Mouse (Mus musculus) liver, embryonic 16.5 days (tissue): ENCODE results near the gene Csf1. TPM values are rescaled to one million over a fixed set of nuclear protein-coding genes. Genes with fewer than 3 reads are reported as not detected.
"Not testable (repeated sequence)": the region's sequence is repeated elsewhere in the genome, so short reads cannot be mapped to it uniquely, and the experiment has no call there.

ENCODE experiments used
- ATAC-seq: fragments of 200-750 bp; cut with Nextera tagmentation; 2 replicates; pipeline ENCODE4 v1.8.0; 2017; ENCODE audit warnings: low read depth, mild to moderate bottlenecking, moderate number of reproducible peaks, moderate library complexity
- H3K27ac ChIP-seq: fragments of 300-500 bp; sonication (generic); 2 replicates; pipeline ENCODE4 v1.5.1; 2014; ENCODE audit warnings: mild to moderate bottlenecking, low read length
- H3K27me3 ChIP-seq: fragments of 300-500 bp; sonication (generic); 2 replicates; pipeline ENCODE4 v1.6.1; 2014; ENCODE audit warnings: low read depth, low read length, mixed read lengths; ENCODE audit not compliant: control insufficient read depth, insufficient read depth
- H3K36me3 ChIP-seq: fragments of 300-500 bp; sonication (generic); 2 replicates; pipeline ENCODE4 v1.6.1; 2014; ENCODE audit warnings: mild to moderate bottlenecking; ENCODE audit not compliant: control insufficient read depth, insufficient read depth
- H3K4me1 ChIP-seq: fragments of 300-500 bp; sonication (generic); 2 replicates; pipeline ENCODE4 v1.6.1; 2014; ENCODE audit warnings: low read depth, low read length, mixed read lengths; ENCODE audit not compliant: control insufficient read depth
- H3K4me2 ChIP-seq: fragments of 300-500 bp; sonication (generic); 2 replicates; pipeline ENCODE4 v1.6.1; 2014; ENCODE audit warnings: low read depth, low read length, mixed read lengths
- H3K4me3 ChIP-seq: fragments of 300-500 bp; sonication (generic); 2 replicates; pipeline ENCODE4 v1.5.1; 2014; ENCODE audit warnings: low read depth, mild to moderate bottlenecking, low read length
- H3K9ac ChIP-seq: fragments of 300-500 bp; sonication (generic); 2 replicates; pipeline ENCODE4 v1.6.1; 2014; ENCODE audit warnings: low read depth, low read length
- H3K9me3 ChIP-seq: fragments of 300-500 bp; sonication (generic); replicated peaks from 2 replicates; pipeline ENCODE4 v1.6.1; 2016; ENCODE audit warnings: low read length; ENCODE audit not compliant: control insufficient read depth
- WGBS: fragments of 180-500 bp; shearing (Covaris S2); extraction: QIAGEN DNeasy Blood & Tissue Kit; methylation state at CpG from one replicate; pipeline ENCODE4 v1.1.7; 2014; ENCODE audit not compliant: insufficient replicate concordance; 5-methylcytosine and 5-hydroxymethylcytosine counted together
- polyA plus RNA-seq: library from polyadenylated mRNA; unstranded; fragments of >200 nt; fragmentation: Nextera tagmentation; extraction: Ambion mirVana; gene quantifications from 2 replicates; pipeline ENCODE4 v1.2.1, GENCODE M21; 2015

Csf1 gene
- polyA plus RNA-seq, 1 experiment from 2014 or later = 7.9 TPM

- 45% methylated on average over 1 of the region's 1 CpGs for WGBS
- ATAC-seq = no peak
- Histone ChIP-seq H3K27ac (no peak overlapping the region), H3K9me3 (no peaks in the 10 kb centered on the region), H3K9ac (no peak overlapping the region), H3K4me3 (no peak overlapping the region), H3K36me3 (no peaks in the 10 kb centered on the region), H3K27me3 (no peaks in the 10 kb centered on the region), H3K4me1 (peaks cover 7% of the 10 kb centered on the region), H3K4me2 (no peak overlapping the region)
Measured at GRCm38 (mm10) chr3:107737609-107738190, 22.6 kb downstream of the Csf1 start.

GRCm38 (mm10) chr3:107735620-107736019, 24.6 kb downstream of the Csf1 start:
- not testable (repeated sequence) for H3K4me3 ChIP-seq, H3K27me3 ChIP-seq, H3K27ac ChIP-seq, H3K9me3 ChIP-seq, H3K4me1 ChIP-seq, H3K9ac ChIP-seq, ATAC-seq, H3K4me2 ChIP-seq, H3K36me3 ChIP-seq
- 78% methylated on average over 13 of the region's 13 CpGs for WGBS

- Histone ChIP-seq H3K9me3 (no peaks in the 10 kb centered on the region), H3K4me1 (no peaks in the 10 kb centered on the region), H3K36me3 (no peaks in the 10 kb centered on the region), H3K27ac (no peak overlapping the region), H3K4me2 (no peak overlapping the region), H3K4me3 (no peak overlapping the region), H3K27me3 (no peaks in the 10 kb centered on the region), H3K9ac (no peak overlapping the region)
- WGBS = 57% methylated on average over 1 of the region's 1 CpGs
- ATAC-seq = no peak
Measured at GRCm38 (mm10) chr3:107733329-107733728, 26.9 kb downstream of the Csf1 start.

- H3K4me1 ChIP-seq = no peaks in the 10 kb centered on the region
- H3K9me3 ChIP-seq = no peaks in the 10 kb centered on the region
- 58% methylated on average over 2 of the region's 2 CpGs for WGBS
- no peaks in the 10 kb centered on the region for H3K27me3 ChIP-seq
- H3K9ac ChIP-seq = no peak overlapping the region
- H3K36me3 ChIP-seq = no peaks in the 10 kb centered on the region
- H3K27ac ChIP-seq = no peak overlapping the region
- no peak overlapping the region for H3K4me2 ChIP-seq
- ATAC-seq = no peak
- H3K4me3 ChIP-seq = no peak overlapping the region
Measured at GRCm38 (mm10) chr3:107730236-107730635, 30.0 kb downstream of the Csf1 start.

- no peaks in the 10 kb centered on the region for H3K4me1 ChIP-seq
- H3K4me3 ChIP-seq = no peak overlapping the region
- no peak overlapping the region for H3K9ac ChIP-seq
- WGBS = 38% methylated on average over 1 of the region's 1 CpGs
- no peaks in the 10 kb centered on the region for H3K36me3 ChIP-seq
- no peaks in the 10 kb centered on the region for H3K9me3 ChIP-seq
- H3K27ac ChIP-seq = no peak overlapping the region
- H3K4me2 ChIP-seq = no peak overlapping the region
- ATAC-seq = no peak
- no peaks in the 10 kb centered on the region for H3K27me3 ChIP-seq
Measured at GRCm38 (mm10) chr3:107728509-107728908, 31.8 kb downstream of the Csf1 start.

- Histone ChIP-seq H3K27ac (no peak overlapping the region), H3K4me3 (no peak overlapping the region), H3K4me2 (no peak overlapping the region), H3K4me1 (no peaks in the 10 kb centered on the region; the same call in 1 of the 2 replicates), H3K9ac (no peak overlapping the region), H3K27me3 (no peaks in the 10 kb centered on the region), H3K36me3 (no peaks in the 10 kb centered on the region), H3K9me3 (no peaks in the 10 kb centered on the region)
- ATAC-seq = no peak
- 52% methylated on average over 1 of the region's 1 CpGs for WGBS
Measured at GRCm38 (mm10) chr3:107715971-107716370, 44.3 kb downstream of the Csf1 start.

- Histone ChIP-seq H3K36me3 (no peaks in the 10 kb centered on the region), H3K9ac (no peak overlapping the region), H3K27me3 (no peaks in the 10 kb centered on the region), H3K27ac (no peak overlapping the region), H3K9me3 (no peaks in the 10 kb centered on the region), H3K4me1 (no peaks in the 10 kb centered on the region; the same call in 1 of the 2 replicates), H3K4me2 (no peak overlapping the region), H3K4me3 (no peak overlapping the region)
- no peak for ATAC-seq
- 42% methylated on average over 5 of the region's 5 CpGs for WGBS
Measured at GRCm38 (mm10) chr3:107714276-107714933, 45.9 kb downstream of the Csf1 start.

GRCm38 (mm10) chr3:107712081-107712480, 48.2 kb downstream of the Csf1 start:
- no peak for ATAC-seq
- Histone ChIP-seq H3K4me3 (no peak overlapping the region), H3K27me3 (no peaks in the 10 kb centered on the region), H3K4me1 (no peaks in the 10 kb centered on the region; the same call in 1 of the 2 replicates), H3K27ac (no peak overlapping the region), H3K36me3 (no peaks in the 10 kb centered on the region), H3K9ac (no peak overlapping the region), H3K9me3 (no peaks in the 10 kb centered on the region), H3K4me2 (no peak overlapping the region)
- WGBS = 47% methylated on average over 3 of the region's 3 CpGs

- Histone ChIP-seq H3K4me1 (no peaks in the 10 kb centered on the region), H3K4me2 (no peak overlapping the region), H3K9me3 (no peaks in the 10 kb centered on the region), H3K4me3 (no peak overlapping the region), H3K27me3 (no peaks in the 10 kb centered on the region), H3K9ac (no peak overlapping the region), H3K27ac (no peak overlapping the region), H3K36me3 (no peaks in the 10 kb centered on the region)
- 47% methylated on average over 3 of the region's 3 CpGs for WGBS
- no peak for ATAC-seq
Measured at GRCm38 (mm10) chr3:107709156-107709555, 51.1 kb downstream of the Csf1 start.
